Mouse (Mus musculus) embryonic stem cell, embryonic (primary cell): ENCODE results near the gene Phgdh.

Experiments
- CTCF ChIA-PET, 4 experiments: fragments of 300-600 bp in 2 of 4; fragments of 350-600 bp in 2 of 4; sonication (Branson Sonifier 250); formaldehyde crosslinking; loops; one replicate each; lab custom pipeline; 2022; ENCODE audit warnings: inconsistent platforms in 2 of 4; lab: Charles Lee
- POLR2A ChIA-PET, 4 experiments: fragments of 300-600 bp in 2 of 4; fragments of 350-600 bp in 2 of 4; sonication (Branson Sonifier 250); formaldehyde crosslinking; loops; one replicate each; lab custom pipeline; 2022; ENCODE audit warnings: antibody characterized with exemption in 4 of 4, inconsistent platforms in 1 of 4; lab: Charles Lee

Phgdh gene

DNA sequence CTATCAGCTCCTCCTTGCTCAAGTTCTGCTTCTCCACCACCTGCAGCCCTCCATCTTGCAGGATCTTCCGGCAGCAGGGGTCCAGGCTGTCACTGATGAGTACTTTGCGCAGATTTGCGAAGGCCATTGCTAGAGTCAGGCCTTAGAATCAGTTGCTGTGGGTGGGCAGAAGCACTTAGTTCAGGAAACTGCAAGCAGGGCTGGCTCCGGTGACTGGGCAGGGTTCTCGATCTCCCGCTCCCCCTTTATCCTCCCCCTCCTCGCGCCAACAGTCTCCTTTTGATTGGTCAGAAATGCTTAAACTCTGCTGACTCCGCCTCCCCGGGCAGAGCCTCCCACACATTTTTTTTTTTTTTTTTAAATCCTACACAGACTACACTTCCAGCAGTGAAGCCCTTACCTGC, at the start of gene Phgdh:
Gene Phgdh, minus strand, starts transcription at position 285 of the 404 bp plus-strand sequence.
- POLR2A ChIA-PET = interaction anchor here in 2 of 4 experiments (0.5 to 3.4 kb wide), 8 partner anchors 10 to 1775 kb away, joined by 3 to 34 read pairs (median 3); no protein-coding TSS in a partner anchor
- CTCF ChIA-PET = interaction anchor here in 1 of 4 experiments (0.7 kb wide), 1 partner anchor 14 kb away, joined by 3 read pairs; no protein-coding TSS in a partner anchor

DNA sequence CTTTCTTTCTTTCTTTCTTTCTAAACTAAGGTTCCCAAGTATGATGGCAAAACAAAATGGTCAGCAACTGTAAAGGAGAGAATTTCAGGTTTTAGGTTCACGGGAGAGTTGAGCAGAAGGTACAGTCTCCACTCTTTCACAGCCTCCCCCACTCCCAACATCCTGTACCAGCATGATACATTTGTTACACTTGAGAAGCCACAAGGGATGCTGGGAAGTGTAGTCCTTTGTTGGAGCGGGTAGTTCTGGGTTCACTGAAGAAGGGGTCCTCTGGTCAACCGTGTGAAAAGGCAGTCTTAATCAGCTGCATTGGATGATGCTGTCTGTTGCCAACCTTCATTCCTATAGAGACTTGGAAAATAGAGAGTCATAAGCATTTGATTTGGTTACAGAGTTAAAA, 49.5 kb upstream of the Phgdh start:
- CTCF ChIA-PET = interaction anchor here in 1 of 4 experiments (0.7 kb wide), 1 partner anchor 397 kb away, joined by 3 read pairs; no protein-coding TSS in a partner anchor
- POLR2A ChIA-PET = no interaction called here

DNA sequence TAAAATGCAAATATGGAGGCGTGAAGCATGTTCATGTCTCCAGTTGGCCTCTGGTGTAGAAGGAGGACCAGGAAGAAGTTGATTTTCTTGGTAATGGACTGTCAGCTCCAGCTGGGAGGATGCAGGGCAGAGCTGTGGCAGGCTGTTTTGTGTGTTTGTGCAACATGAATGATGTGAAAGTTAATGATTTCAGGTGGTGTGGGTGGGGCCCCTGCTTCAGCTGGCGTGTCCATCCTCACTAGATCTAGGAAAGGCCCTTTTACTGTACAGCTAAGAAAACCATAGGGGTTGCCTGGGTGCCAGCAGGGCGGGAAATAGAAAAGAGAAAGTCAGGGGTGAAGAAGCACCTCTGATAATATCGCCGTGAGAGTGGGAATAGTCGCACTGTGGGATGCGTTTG, 48.0 kb upstream of the Phgdh start:
- ChIA-PET CTCF (no interaction called here), POLR2A (interaction anchor here in 1 of 4 experiments (0.6 kb wide), 1 partner anchor 93 kb away, joined by 3 read pairs; no protein-coding TSS in a partner anchor)

DNA sequence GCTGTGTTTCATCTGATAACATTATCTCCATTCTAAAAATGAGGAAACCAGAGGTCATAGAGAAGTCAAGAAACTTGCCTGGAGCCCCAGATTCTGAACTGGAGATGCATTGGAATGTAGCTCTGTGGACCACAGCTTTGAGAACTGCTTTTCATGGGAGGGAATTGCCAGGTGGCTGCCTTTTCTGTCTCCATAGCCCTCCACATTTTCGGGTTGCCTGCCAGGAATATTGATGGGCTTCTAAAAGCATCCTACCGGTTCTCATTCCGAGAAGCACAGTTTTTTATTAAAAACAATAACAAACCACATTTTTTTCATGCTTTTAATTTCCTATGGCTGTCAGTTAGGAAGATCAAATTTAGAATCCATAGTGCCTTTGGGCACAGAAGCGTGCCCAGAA, 47.3 kb upstream of the Phgdh start:
- CTCF ChIA-PET = no interaction called here
- POLR2A ChIA-PET = no interaction called here

DNA sequence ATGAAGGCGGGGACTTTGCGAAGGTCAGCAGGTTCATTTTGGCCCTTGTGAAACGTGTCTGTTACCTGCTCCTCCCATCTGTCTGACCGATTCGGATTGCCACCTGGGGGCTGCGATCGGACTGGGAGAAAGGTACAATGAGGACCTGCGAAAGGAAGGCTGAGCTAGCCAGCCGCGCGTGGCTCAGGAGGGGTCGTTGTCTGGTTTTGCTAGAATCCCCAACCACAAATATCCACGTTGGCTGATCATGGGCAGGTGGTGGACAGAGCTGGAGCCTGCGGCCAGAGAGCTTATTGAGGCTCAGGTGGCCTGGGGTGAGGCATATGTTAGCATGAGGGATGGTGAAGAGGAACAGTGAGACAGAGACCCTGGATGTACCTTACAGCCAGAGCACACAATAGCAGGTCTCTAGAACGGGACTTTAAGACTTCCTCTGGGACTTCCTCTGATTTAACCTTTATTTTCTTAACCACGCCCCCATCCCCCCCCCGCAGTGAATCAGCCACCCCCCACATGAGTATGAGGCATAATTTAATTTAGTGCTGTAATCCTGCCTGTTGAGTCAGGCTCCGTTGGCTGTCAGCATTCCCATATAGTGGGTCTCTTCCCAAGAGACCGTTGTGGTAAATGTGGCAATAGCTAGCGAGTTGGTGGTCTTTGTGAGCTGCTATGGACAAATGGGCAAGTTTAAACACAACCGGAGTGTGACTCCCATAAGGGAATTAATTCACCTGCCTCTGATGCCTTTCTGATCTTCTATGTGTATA, 43.4 kb upstream of the Phgdh start:
- ChIA-PET POLR2A (interaction anchor here (0.6 to 1.3 kb wide), 6 partner anchors 7 to 46 kb away, joined by 3 to 7 read pairs (median 4); no protein-coding TSS in a partner anchor), CTCF (interaction anchor here in 3 of 4 experiments (0.6 to 2.8 kb wide), 18 partner anchors 8 to 870 kb away, joined by 3 to 12 read pairs (median 4); partner anchors contain the start of gene Pde4dip (in 1 of the 3))

DNA sequence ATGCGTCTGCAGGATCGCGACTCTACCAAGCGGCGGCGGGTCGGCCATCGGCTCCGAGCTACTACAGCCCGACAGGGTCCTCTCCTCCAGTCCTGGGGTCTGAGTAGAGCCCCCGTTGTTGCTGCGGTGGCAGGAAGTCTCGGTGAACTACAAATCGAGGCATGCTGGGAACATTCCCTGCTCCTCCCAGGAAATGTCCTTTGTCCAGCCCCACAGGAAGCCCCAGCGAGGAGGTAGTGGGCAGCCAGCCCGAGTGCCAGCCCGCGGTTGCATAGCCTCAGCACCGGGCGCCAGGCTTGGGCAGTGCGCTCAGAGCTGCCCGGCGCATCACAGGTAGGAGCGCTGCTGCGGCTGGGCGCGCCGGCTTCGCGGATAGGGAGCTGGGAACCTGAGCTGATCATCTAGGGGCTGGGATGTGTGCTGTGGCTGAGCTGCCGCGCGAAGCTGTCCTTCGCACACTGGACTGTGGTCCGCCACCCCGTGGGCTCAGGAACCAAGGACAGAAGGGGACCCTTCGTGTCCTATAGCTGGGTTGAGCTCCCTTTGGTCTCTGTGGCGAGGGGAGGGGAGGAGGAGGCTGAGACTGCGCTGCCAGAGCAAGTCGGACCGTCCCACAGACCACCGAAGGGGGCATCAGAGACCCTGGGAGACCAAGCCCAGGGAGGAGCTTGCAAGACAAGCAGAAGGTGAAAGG, 42.6 kb upstream of the Phgdh start, which contains the start of gene Zfp697:
Gene Zfp697, plus strand, starts transcription at position 216 of the 694 bp plus-strand sequence.
- POLR2A ChIA-PET = interaction anchor here (0.6 to 1.3 kb wide), 7 partner anchors 8 to 47 kb away, joined by 3 to 7 read pairs (median 3); no protein-coding TSS in a partner anchor
- CTCF ChIA-PET = interaction anchor here (0.5 to 2.8 kb wide), 22 partner anchors 9 to 494 kb away, joined by 3 to 12 read pairs (median 4); partner anchors contain the start of gene Pde4dip (in 1 of the 4)

DNA sequence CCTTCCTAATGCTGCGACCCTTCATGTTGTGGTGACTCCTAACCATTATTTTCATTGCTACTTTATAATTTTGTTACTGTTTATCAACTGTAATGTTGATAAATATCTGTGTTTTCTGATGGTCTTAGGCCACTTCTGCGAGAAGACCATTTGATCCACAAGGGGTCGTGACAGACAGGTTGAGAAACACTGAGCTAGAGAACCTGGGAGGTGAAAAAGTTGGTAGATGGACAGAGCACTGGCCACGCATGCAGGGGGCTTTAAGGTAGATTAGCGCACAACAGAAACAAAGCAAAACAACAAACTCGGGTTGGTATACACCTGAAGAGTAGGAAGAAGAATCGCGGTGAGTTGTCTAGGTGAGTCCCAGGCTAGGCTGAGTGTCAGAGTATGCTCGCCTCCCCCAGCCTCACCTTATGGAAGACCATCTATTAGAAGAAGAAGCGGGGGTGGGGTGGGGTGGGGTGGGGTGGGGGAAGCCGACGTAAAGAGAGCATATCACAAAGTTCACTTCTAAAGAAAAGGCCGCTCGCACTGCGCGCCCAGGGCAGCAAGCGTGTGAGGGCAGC, 42.0 kb upstream of the Phgdh start:
- POLR2A ChIA-PET = interaction anchor here in 3 of 4 experiments (1.0 to 1.3 kb wide), 4 partner anchors 9 to 47 kb away, joined by 3 to 4 read pairs (median 3); no protein-coding TSS in a partner anchor
- CTCF ChIA-PET = interaction anchor here (0.8 to 2.8 kb wide), 12 partner anchors 10 to 101 kb away, joined by 3 to 12 read pairs (median 4); no protein-coding TSS in a partner anchor

DNA sequence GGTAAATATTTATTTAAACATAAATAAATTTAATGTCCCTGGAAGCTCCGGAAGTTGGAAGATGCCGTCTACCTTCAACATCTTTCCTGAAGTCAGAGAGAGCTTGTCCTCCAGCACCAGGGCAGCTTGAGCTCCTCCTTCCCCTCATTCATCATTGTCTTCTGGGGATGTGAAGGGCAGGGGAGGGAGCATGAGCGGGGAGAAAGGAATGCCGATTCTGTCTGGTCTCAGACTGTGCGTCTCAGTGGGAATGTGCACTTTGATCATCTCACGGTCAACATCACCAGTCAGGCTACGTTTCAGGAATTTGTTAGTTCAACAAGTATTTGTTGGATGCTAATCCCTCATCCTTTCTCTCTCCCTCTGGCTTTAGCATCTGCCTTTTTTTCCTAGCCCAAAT, 39.4 kb upstream of the Phgdh start:
- POLR2A ChIA-PET = no interaction called here
- CTCF ChIA-PET = interaction anchor here in 2 of 4 experiments (1.0 to 1.2 kb wide), 2 partner anchors 17 to 60 kb away, joined by 3 read pairs; no protein-coding TSS in a partner anchor

DNA sequence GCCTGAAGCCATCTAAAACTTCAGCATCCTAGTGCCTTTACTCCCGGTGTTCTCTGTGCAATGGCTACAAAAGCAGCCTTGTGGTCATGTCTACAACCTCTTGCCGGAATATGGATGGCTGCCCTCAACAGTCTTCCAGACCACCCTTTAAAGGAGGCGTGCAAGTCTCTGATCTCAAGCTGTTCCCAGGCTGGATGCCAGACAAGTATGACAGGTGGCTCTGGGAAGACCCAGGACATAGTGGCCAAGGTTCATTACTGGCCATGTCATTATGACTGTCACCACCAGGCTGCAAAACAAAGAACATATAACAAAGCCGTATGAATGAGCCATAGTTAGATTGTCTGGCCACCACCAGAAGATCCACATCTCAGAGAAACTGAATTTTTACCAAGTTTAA, 38.5 kb upstream of the Phgdh start:
- ChIA-PET POLR2A (interaction anchor here in 1 of 4 experiments (1.4 kb wide), 1 partner anchor 50 kb away, joined by 3 read pairs; no protein-coding TSS in a partner anchor), CTCF (interaction anchor here in 1 of 4 experiments (1.0 kb wide), 1 partner anchor 16 kb away, joined by 3 read pairs; no protein-coding TSS in a partner anchor)

DNA sequence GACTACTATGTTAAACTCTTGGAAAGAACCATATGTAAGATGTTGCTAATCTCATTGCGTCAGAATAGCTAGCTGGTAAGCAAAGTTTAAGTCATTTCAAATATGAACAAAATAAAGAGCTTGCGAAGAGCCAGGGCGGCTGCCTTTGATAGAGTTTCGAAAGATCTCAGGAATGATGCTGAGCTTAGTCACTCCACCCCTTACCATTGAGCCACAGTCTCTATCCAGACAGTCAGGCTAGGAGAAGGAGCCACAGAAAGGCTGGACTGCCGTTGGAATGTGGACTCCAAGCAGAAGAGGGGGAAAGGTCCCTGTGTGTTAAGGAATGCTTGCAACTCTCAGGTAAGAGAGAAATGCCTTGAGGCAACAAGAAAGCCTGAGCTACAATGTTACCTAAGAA, 35.2 kb upstream of the Phgdh start:
- POLR2A ChIA-PET = no interaction called here
- CTCF ChIA-PET = interaction anchor here in 1 of 4 experiments (0.5 kb wide), 1 partner anchor 46 kb away, joined by 6 read pairs; no protein-coding TSS in a partner anchor

DNA sequence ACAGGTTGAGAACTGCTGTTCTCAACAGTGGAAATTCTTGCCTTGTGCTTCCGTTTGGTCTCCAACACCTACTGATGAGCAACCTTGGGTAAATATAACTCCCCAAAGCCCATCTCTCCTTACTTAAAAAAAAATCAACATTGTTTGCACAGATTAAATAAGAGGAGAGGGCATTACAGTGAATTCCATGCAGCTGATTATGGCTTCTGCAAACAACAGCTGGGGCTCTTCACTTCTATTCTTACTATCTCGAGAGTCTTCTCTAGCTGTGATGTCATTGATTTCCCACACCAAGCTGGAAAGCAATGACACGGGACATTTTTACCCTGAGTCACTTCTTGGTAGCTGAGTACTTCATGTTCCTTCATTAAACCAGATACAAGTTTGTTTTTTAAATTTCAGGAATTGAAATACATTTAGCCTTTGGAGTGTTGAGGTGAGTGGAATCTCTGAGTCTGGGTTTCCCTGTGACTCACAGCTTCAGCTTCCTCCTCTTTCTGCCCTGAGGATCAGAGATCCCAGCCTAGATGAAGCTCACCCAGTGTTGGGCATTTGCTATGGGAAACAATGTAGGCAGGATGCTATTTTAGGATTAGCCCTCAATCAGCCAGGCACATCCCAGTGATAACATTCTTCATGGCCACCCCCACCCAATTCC, 34.4 kb upstream of the Phgdh start:
- POLR2A ChIA-PET = interaction anchor here in 2 of 4 experiments (0.5 to 0.6 kb wide), 2 partner anchors 10 to 1020 kb away, joined by 3 read pairs; no protein-coding TSS in a partner anchor
- CTCF ChIA-PET = interaction anchor here in 1 of 4 experiments (0.5 to 0.6 kb wide), 2 partner anchors 47 to 80 kb away, joined by 3 to 6 read pairs; no protein-coding TSS in a partner anchor

DNA sequence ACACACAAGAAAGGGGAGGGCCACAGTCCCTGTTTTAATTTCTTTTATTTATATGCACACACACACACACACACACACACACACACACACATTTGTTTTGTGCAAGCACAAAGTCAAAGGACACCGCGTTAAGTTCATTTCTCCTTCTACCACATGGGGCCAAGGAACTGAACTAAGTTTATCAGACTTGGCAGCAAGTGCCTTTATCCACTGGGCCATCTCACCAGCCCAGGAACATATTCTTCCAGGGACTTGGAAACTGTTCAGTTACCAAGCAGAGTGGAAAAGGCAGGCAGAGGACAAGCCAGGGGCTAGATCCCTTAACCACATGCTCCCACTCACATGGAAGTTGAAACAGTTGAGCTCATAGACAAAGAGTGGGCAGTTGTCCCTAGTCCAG, 29.0 kb upstream of the Phgdh start:
- POLR2A ChIA-PET = no interaction called here
- CTCF ChIA-PET = interaction anchor here in 2 of 4 experiments (0.6 kb wide), 2 partner anchors 19 to 130 kb away, joined by 3 to 6 read pairs; no protein-coding TSS in a partner anchor

DNA sequence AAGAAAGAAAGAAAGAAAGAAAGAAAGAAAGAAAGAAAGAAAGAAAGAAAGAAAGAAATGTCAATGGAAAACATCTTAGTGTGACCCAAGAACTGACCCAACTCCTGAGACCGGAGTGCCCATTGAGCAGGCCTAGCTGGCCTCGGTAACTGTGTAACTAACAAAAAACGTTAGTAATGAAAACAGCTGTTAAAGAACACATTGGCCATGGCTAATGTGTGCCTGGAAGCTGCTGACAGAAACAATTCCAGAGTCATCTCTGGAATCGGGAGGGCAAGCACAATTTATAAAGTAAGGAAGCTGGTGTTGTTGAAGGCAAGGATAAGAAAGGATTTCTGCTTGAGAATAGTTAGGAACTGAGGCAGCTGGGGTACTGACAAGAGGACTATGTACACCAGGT, 28.5 kb upstream of the Phgdh start:
- ChIA-PET POLR2A (no interaction called here), CTCF (interaction anchor here in 1 of 4 experiments (0.6 to 1.8 kb wide), 2 partner anchors 14 to 18 kb away, joined by 5 to 6 read pairs; partner anchors contain the start of gene Zfp697)

DNA sequence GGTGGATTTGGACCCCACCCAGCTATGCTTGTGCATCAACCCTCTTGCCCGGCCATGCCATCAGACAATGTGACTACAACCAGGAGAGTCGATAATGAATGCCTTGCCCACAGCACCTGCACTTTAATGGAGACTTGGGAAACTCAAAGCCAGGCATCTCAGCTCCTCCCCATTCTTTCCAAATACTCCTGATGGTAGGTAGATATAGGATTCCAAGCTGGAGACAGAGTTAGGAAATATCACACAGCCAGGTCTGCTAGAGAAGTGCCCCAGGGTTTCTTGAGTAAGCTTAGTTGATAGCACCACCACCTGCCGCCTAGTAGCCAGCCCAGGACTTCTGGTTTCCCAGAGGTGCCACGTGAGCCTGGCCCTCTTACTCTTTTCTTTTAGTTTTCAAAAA, 27.0 kb upstream of the Phgdh start:
- ChIA-PET POLR2A (interaction anchor here in 1 of 4 experiments (0.6 to 1.6 kb wide), 3 partner anchors 18 to 920 kb away, joined by 3 to 4 read pairs (median 4); no protein-coding TSS in a partner anchor), CTCF (interaction anchor here in 1 of 4 experiments (1.5 to 1.8 kb wide), 2 partner anchors 16 to 18 kb away, joined by 3 to 5 read pairs; partner anchors contain the start of gene Zfp697)

DNA sequence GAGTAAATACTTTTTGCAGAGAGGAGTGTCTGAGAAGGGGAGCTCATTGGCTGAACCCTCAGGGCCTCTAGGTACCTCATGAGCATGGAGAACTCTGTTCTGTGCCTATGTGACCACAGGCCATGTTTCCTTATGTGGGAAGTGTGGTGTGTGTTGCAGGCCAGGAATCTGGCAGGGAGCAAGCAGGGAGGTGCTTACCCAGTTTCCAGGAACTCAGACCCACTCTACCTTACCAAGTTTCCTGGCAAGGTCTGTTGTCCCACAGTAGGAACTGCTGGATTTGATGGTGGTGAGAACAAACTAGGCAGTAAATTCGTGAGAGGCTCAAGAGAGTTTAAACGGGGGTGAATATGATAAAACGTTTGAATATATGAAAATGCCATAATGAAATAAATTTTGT, 26.3 kb upstream of the Phgdh start:
- ChIA-PET CTCF (interaction anchor here in 1 of 4 experiments (1.5 kb wide), 1 partner anchor 18 kb away, joined by 3 read pairs; no protein-coding TSS in a partner anchor), POLR2A (interaction anchor here in 1 of 4 experiments (0.6 to 1.6 kb wide), 2 partner anchors 17 to 921 kb away, joined by 4 read pairs; no protein-coding TSS in a partner anchor)

DNA sequence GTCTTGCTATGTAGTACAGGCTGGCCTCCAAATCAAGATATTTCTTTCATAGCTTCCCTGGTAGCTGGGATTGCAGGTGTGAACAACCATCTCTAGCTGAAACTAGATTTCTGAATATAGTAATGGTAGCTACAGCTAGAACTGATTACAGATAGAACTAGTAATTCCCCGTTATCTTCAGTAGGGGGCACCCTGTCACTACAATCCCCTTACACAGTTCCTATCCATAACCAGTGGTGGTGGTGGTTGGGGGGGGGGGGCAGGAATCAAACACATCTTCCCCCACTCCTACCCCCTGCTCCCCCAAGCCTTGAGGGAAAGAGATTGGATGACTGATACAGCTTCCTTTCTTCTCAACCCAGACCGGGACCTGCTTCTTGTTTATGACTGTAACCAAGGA, 23.0 kb upstream of the Phgdh start:
- POLR2A ChIA-PET = interaction anchor here in 1 of 4 experiments (0.6 to 1.3 kb wide), 4 partner anchors 12 to 31 kb away, joined by 3 to 4 read pairs (median 4); partner anchors contain the start of gene Phgdh
- CTCF ChIA-PET = interaction anchor here (0.5 to 2.3 kb wide), 17 partner anchors 8 to 704 kb away, joined by 3 to 12 read pairs (median 4); partner anchors contain the start of gene Zfp697 (in 2 of the 4)
